Comparison of ENCODE assay signal across 31 mouse cellular contexts in the genomic region with DNA sequence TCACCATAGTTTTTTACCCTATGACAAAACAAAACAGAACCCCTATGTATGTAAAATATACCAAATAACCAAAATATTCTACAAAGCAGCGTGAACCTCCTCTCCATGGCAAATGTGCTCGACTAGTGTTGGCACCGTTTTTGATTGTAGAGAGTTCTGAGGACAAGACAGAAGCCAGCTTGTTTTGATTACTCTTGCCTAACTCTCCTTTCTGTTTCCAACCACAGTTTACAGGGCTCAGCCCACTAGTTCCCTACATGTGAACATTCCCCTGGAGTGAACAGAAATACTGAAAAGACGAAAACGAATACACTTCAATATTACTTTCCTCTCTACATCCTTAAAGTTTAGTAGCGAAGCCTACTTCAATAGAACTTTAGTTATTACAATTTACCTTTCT. TPM values are rescaled to one million over a fixed set of nuclear protein-coding genes. Genes with fewer than 3 reads are reported as not detected.
DNase-seq lines count a peak whose midpoint lies in the region; ATAC-seq and TF ChIP-seq lines count a peak whose summit lies in the region.
"Had no signal": no experiment of that assay in that cellular context is flagged by ENCODE, and none has a peak within 500 bp of the region (broad histone marks: within the 10 kb centered on the region; RNA-seq: fewer than 3 reads in every experiment).

No protein-coding gene starts in this region.

- 75% methylated on average over 6 of the region's 6 CpGs for WGBS in kidney, embryonic 15.5 days
- WGBS in liver, postnatal 0 days (ENCODE audit: insufficient replicate concordance) = 73% methylated on average over 6 of the region's 6 CpGs
- WGBS in liver, embryonic 12.5 days (ENCODE audit: insufficient replicate concordance) = 74% methylated on average over 6 of the region's 6 CpGs

- H3K4me1 ChIP-seq in kidney, embryonic 15.5 days = no peaks in the 10 kb centered on the region
- no peaks in the 10 kb centered on the region for H3K4me1 ChIP-seq in liver, postnatal 0 days (ENCODE audit: insufficient read depth)
- H3K4me1 ChIP-seq in liver, embryonic 12.5 days = no peaks in the 10 kb centered on the region
- H3K4me1 ChIP-seq: forebrain, embryonic 10.5 days; forebrain, embryonic 13.5 days; heart, embryonic 10.5 days; heart, embryonic 13.5 days; hindbrain, embryonic 12.5 days; hindbrain, embryonic 15.5 days had no signal

- no peaks in the 10 kb centered on the region for H3K36me3 ChIP-seq in kidney, embryonic 15.5 days
- H3K36me3 ChIP-seq in liver, postnatal 0 days (replicated peaks; ENCODE audit: insufficient read depth, low read length) = no peaks in the 10 kb centered on the region
- no peaks in the 10 kb centered on the region for H3K36me3 ChIP-seq in liver, embryonic 12.5 days
- H3K36me3 ChIP-seq: embryonic facial prominence, embryonic 13.5 days; forebrain, embryonic 10.5 days; heart, embryonic 10.5 days; heart, embryonic 13.5 days; hindbrain, embryonic 12.5 days; hindbrain, embryonic 15.5 days had no signal

- intact Hi-C loops in heart, postnatal 25 days (cut with DNase I) = no loop called here

- H3K9ac ChIP-seq in kidney, embryonic 15.5 days = no peak overlapping the region
- no peak overlapping the region for H3K9ac ChIP-seq in liver, postnatal 0 days (replicated peaks)
- no peak overlapping the region for H3K9ac ChIP-seq in liver, embryonic 12.5 days
- H3K9ac ChIP-seq: embryonic facial prominence, embryonic 13.5 days; forebrain, embryonic 13.5 days; heart, embryonic 13.5 days; hindbrain, embryonic 12.5 days; hindbrain, embryonic 15.5 days had no signal

- H3K9me3 ChIP-seq in kidney, embryonic 15.5 days (replicated peaks) = no peaks in the 10 kb centered on the region
- no peaks in the 10 kb centered on the region for H3K9me3 ChIP-seq in liver, postnatal 0 days (ENCODE audit: low read length)
- no peaks in the 10 kb centered on the region for H3K9me3 ChIP-seq in liver, embryonic 12.5 days (replicated peaks)
- H3K9me3 ChIP-seq: embryonic facial prominence, embryonic 13.5 days; forebrain, embryonic 10.5 days; forebrain, embryonic 13.5 days; heart, embryonic 10.5 days; heart, embryonic 13.5 days; hindbrain, embryonic 12.5 days; hindbrain, embryonic 15.5 days had no signal

- DNase-seq in heart, adult 11 months = peak; percentile 50
- no peak for DNase-seq in heart, postnatal 25 days (ENCODE audit: low spot score)
- no peak for DNase-seq in kidney, postnatal 4 days
- no peak for DNase-seq in liver, postnatal 0 days
- no peak for DNase-seq in layer of hippocampus, postnatal 25 days (ENCODE audit: extremely low spot score in 1 of 2, low spot score in 1 of 2)
- DNase-seq: adrenal gland, adult 2 months; adrenal gland, postnatal 14 days; cerebellum, adult 11 months; cerebellum, adult 2 months; cerebellum, adult 9-11 months; cerebellum, postnatal 25 days; gastrocnemius, adult 2 months; gastrocnemius, postnatal 14 days; heart, adult 2 months; heart, postnatal 14 days had no signal

- no peaks in the 10 kb centered on the region for H3K27me3 ChIP-seq in kidney, embryonic 15.5 days
- H3K27me3 ChIP-seq in liver, postnatal 0 days (ENCODE audit: insufficient read depth, low read length) = no peaks in the 10 kb centered on the region
- no peaks in the 10 kb centered on the region for H3K27me3 ChIP-seq in liver, embryonic 12.5 days (replicated peaks)
- H3K27me3 ChIP-seq: embryonic facial prominence, embryonic 13.5 days; forebrain, embryonic 13.5 days; heart, embryonic 13.5 days; hindbrain, embryonic 12.5 days; hindbrain, embryonic 15.5 days had no signal

- TF ChIP-seq CTCF in liver, postnatal 0 days (IDR thresholded peaks at IDR 0.05; ENCODE audit: low read depth) = no peak

- no peak overlapping the region for H3K4me2 ChIP-seq in kidney, embryonic 15.5 days
- no peak overlapping the region for H3K4me2 ChIP-seq in liver, postnatal 0 days (ENCODE audit: low read depth, low read length)
- H3K4me2 ChIP-seq in liver, embryonic 12.5 days = no peak overlapping the region
- H3K4me2 ChIP-seq: forebrain, embryonic 13.5 days; heart, embryonic 13.5 days; hindbrain, embryonic 12.5 days; hindbrain, embryonic 15.5 days had no signal

- no peak for ATAC-seq in kidney, embryonic 15.5 days (replicated peaks; ENCODE audit: low FRiP score)
- ATAC-seq in liver, postnatal 0 days = no peak
- ATAC-seq in liver, embryonic 12.5 days = no peak
- ATAC-seq: CD4-positive, CD25-positive, alpha-beta regulatory T cell, adult 4 months; forebrain, embryonic 13.5 days; forebrain, embryonic 16.5 days had no signal

- TF ChIP-seq EP300 in liver, postnatal 0 days (IDR thresholded peaks at IDR 0.05; ENCODE audit: low read depth) = no peak

- peak overlapping the region; percentile 27; the same call in 1 of the 2 replicates for H3K27ac ChIP-seq in kidney, embryonic 15.5 days
- 0 out of 2 replicates have a peak overlapping the region, but pooled peaks have one; percentile 25 for H3K27ac ChIP-seq in liver, postnatal 0 days (ENCODE audit: low read depth)
- H3K27ac ChIP-seq in liver, embryonic 12.5 days = no peak overlapping the region
- H3K27ac ChIP-seq: embryonic facial prominence, embryonic 13.5 days; forebrain, embryonic 10.5 days; forebrain, embryonic 13.5 days; heart, adult 2 months; heart, embryonic 10.5 days; heart, embryonic 13.5 days; hindbrain, embryonic 12.5 days; hindbrain, embryonic 15.5 days had no signal

- H3K4me3 ChIP-seq in kidney, embryonic 15.5 days (replicated peaks) = no peak overlapping the region
- no peak overlapping the region for H3K4me3 ChIP-seq in liver, postnatal 0 days (ENCODE audit: low read depth, low read length)
- no peak overlapping the region for H3K4me3 ChIP-seq in liver, embryonic 12.5 days
- H3K4me3 ChIP-seq: embryonic facial prominence, embryonic 13.5 days; forebrain, embryonic 10.5 days; forebrain, embryonic 13.5 days; gastrocnemius, adult 2 months; heart, adult 2 months; heart, embryonic 10.5 days; heart, embryonic 13.5 days; hindbrain, embryonic 12.5 days; hindbrain, embryonic 15.5 days had no signal

RNA-seq across cellular contexts. Expression of gene Sult1d1, which starts 4.0 kb away (rescaled TPM):
- total RNA-seq in heart, postnatal 25 days (2021) = not detected
- 54.9 and 59.1 TPM in 2 replicates for polyA plus RNA-seq in kidney, embryonic 15.5 days (2015; fragmentation: Nextera tagmentation; extraction: Ambion mirVana)
- polyA plus RNA-seq in liver, postnatal 0 days (2015; fragmentation: Nextera tagmentation; extraction: Ambion mirVana) = 57.9 and 68.7 TPM in 2 replicates
- 0.89 and 1.0 TPM in 2 replicates for polyA plus RNA-seq in liver, embryonic 12.5 days (2016; fragmentation: Nextera tagmentation; extraction: Ambion mirVana)
- total RNA-seq in layer of hippocampus, postnatal 25 days (2021) = not detected
- total RNA-seq: common myeloid progenitor, adult 5-6 weeks; gastrocnemius, adult 2 months; gastrocnemius, postnatal 14 days; heart, adult 2 months; hematopoietic stem cell, adult 5-6 weeks; MEL had no signal
- polyA plus RNA-seq: adrenal gland, adult 2 months; C2C12; CD4-positive, CD25-positive, alpha-beta regulatory T cell, adult 4 months; cerebellum, adult 2 months; forebrain, embryonic 10.5 days; forebrain, embryonic 13.5 days; forebrain, embryonic 16.5 days; heart, embryonic 10.5 days; heart, embryonic 13.5 days; hindbrain, embryonic 12.5 days; hindbrain, embryonic 15.5 days had no signal

RNA-seq across cellular contexts. Expression of gene Sult1e1, which starts 18.6 kb away (rescaled TPM):
- not detected for total RNA-seq in heart, postnatal 25 days (2021)
- polyA plus RNA-seq in kidney, embryonic 15.5 days (2015; fragmentation: Nextera tagmentation; extraction: Ambion mirVana) = 0.42 and 0.91 TPM in 2 replicates
- 0.08 and 0.14 TPM in 2 replicates for polyA plus RNA-seq in liver, postnatal 0 days (2015; fragmentation: Nextera tagmentation; extraction: Ambion mirVana)
- not detected in 2 replicates for polyA plus RNA-seq in liver, embryonic 12.5 days (2016; fragmentation: Nextera tagmentation; extraction: Ambion mirVana)
- total RNA-seq in layer of hippocampus, postnatal 25 days (2021) = not detected
- total RNA-seq: common myeloid progenitor, adult 5-6 weeks; gastrocnemius, postnatal 14 days; heart, adult 2 months; heart, postnatal 14 days; hematopoietic stem cell, adult 5-6 weeks; MEL had no signal
- polyA plus RNA-seq: adrenal gland, adult 2 months; C2C12; CD4-positive, CD25-positive, alpha-beta regulatory T cell, adult 4 months; cerebellum, adult 2 months; forebrain, embryonic 13.5 days; forebrain, embryonic 16.5 days; heart, adult 2 months; heart, embryonic 10.5 days; heart, embryonic 13.5 days; heart, embryonic 16.5 days; hindbrain, embryonic 12.5 days; hindbrain, embryonic 15.5 days had no signal

RNA-seq across cellular contexts. Expression of gene Sult1b1, which starts 34.8 kb away (rescaled TPM):
- total RNA-seq in heart, postnatal 25 days (2021) = not detected
- polyA plus RNA-seq in kidney, embryonic 15.5 days (2015; fragmentation: Nextera tagmentation; extraction: Ambion mirVana) = 1.3 and 2.4 TPM in 2 replicates
- polyA plus RNA-seq in liver, postnatal 0 days (2015; fragmentation: Nextera tagmentation; extraction: Ambion mirVana) = 3.7 and 3.9 TPM in 2 replicates
- polyA plus RNA-seq in liver, embryonic 12.5 days (2016; fragmentation: Nextera tagmentation; extraction: Ambion mirVana) = 0.48 and 0.64 TPM in 2 replicates
- not detected for total RNA-seq in layer of hippocampus, postnatal 25 days (2021)
- total RNA-seq: adrenal gland, adult 2 months; common myeloid progenitor, adult 5-6 weeks; gastrocnemius, adult 2 months; gastrocnemius, postnatal 14 days; heart, adult 2 months; heart, postnatal 14 days; hematopoietic stem cell, adult 5-6 weeks; MEL had no signal
- polyA plus RNA-seq: adrenal gland, adult 2 months; C2C12; CD4-positive, CD25-positive, alpha-beta regulatory T cell, adult 4 months; cerebellum, adult 2 months; embryonic facial prominence, embryonic 13.5 days; forebrain, embryonic 10.5 days; forebrain, embryonic 13.5 days; forebrain, embryonic 16.5 days; heart, embryonic 13.5 days; hindbrain, embryonic 12.5 days; hindbrain, embryonic 15.5 days had no signal

Comparison
In these comparisons a context has a peak if more than half of its experiments do, and no peak if none do; other contexts are left out.
1. RNA of gene Sult1d1, which starts 4.0 kb away (polyA plus RNA-seq): 57.9 to 68.7 TPM in liver, postnatal 0 days and 54.9 to 59.1 TPM in kidney, embryonic 15.5 days; 0.89 to 1.0 TPM in liver, embryonic 12.5 days; every median in the first group is over 10 times any median in the second.